Mouse (Mus musculus): ENCODE results near the gene Ruvbl2. TPM values are rescaled to one million over a fixed set of nuclear protein-coding genes. Genes with fewer than 3 reads are reported as not detected.

Gene Ruvbl2
- polyA plus RNA-seq, 2 experiments = 119 to 120 TPM

- WGBS = under 1% methylated on average over 52 of the region's 60 CpGs
- TF ChIP-seq POLR2A (IDR thresholded peaks at IDR 0.05; ENCODE audit: borderline replicate concordance, extremely low read depth, insufficient read depth, insufficient read length) = peak; percentile 97
Measured at GRCm38 (mm10) chr7:45395578-45396336, 42.1 kb downstream of the Ruvbl2 start, which contains the start of gene Snrnp70. TSS of gene Snrnp70 (minus strand) at chr7:45395742.

DNA sequence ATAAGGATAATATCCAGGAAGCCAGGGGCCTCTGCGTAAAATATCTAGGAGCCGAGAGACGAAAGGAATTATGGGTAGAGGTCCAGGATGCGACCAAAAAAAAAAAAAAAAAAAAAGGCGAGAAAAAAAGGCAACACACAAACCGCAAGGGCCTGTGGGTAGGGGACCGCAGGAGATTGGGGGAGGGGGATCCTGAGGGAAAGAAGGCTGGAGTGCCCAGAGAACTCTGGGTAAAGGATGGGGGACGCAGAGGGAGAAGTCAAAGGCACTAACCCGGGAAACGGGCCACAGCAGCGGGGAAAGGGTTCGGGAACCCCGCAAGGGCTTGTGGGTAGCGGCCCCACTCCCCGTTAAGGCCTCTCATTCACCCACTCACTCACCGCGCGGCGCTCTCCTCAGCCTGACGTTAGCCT lies 42.8 kb downstream of the Ruvbl2 start:
- H3K36me3 ChIP-seq (ENCODE audit: control insufficient read depth, insufficient read depth, low read length) = peaks cover 27% of the 10 kb centered on the region
- peak overlapping the region; percentile 74 for H3K4me3 ChIP-seq (replicated peaks; ENCODE audit: low read length)
- 0% methylated on average over 19 of the region's 20 CpGs for WGBS
- TF ChIP-seq POLR2A (IDR thresholded peaks at IDR 0.05; ENCODE audit: borderline replicate concordance, extremely low read depth, insufficient read depth, insufficient read length) = no peak
- no peaks in the 10 kb centered on the region for H3K9me3 ChIP-seq (ENCODE audit: control insufficient read depth, low read length)
- H3K27ac ChIP-seq (replicated peaks; ENCODE audit: low read depth, low read length) = peak overlapping the region; percentile 98
- peaks cover 11% of the 10 kb centered on the region for H3K4me1 ChIP-seq (ENCODE audit: control insufficient read depth, insufficient read depth, low read length)
- peak; percentile 71 for ATAC-seq (ENCODE audit: low FRiP score, low read depth)
- peak; percentile 78 for DNase-seq (ENCODE audit: low spot score)
- H3K27me3 ChIP-seq (ENCODE audit: control insufficient read depth, insufficient read depth, low read length) = no peaks in the 10 kb centered on the region
- H3K9ac ChIP-seq (ENCODE audit: low read depth, low read length, severe bottlenecking) = peak overlapping the region; percentile 93
- H3K4me2 ChIP-seq (replicated peaks; ENCODE audit: low read depth, low read length, severe bottlenecking) = peak overlapping the region; percentile 88

More at GRCm38 (mm10) chr7:45395578-45396336, 42.1 kb downstream of the Ruvbl2 start, which contains the start of gene Snrnp70:
- Histone ChIP-seq H3K9ac (ENCODE audit: low read depth, low read length, severe bottlenecking) (peak within 1 kb of the TSS; percentile 93), H3K36me3 (ENCODE audit: control insufficient read depth, insufficient read depth, low read length) (peaks cover 20% of the 10 kb centered on the region), H3K9me3 (ENCODE audit: control insufficient read depth, low read length) (no peaks in the 10 kb centered on the region), H3K27me3 (ENCODE audit: control insufficient read depth, insufficient read depth, low read length) (no peaks in the 10 kb centered on the region), H3K4me1 (ENCODE audit: control insufficient read depth, insufficient read depth, low read length) (peaks cover 11% of the 10 kb centered on the region), H3K4me2 (replicated peaks; ENCODE audit: low read depth, low read length, severe bottlenecking) (peak within 1 kb of the TSS; percentile 88), H3K27ac (replicated peaks; ENCODE audit: low read depth, low read length) (peak within 1 kb of the TSS; percentile 98), H3K4me3 (replicated peaks; ENCODE audit: low read length) (peak within 1 kb of the TSS; percentile 74)
- ATAC-seq (ENCODE audit: low FRiP score, low read depth) (peak; percentile 96), DNase-seq (ENCODE audit: low spot score) (peak; percentile 100)

DNA sequence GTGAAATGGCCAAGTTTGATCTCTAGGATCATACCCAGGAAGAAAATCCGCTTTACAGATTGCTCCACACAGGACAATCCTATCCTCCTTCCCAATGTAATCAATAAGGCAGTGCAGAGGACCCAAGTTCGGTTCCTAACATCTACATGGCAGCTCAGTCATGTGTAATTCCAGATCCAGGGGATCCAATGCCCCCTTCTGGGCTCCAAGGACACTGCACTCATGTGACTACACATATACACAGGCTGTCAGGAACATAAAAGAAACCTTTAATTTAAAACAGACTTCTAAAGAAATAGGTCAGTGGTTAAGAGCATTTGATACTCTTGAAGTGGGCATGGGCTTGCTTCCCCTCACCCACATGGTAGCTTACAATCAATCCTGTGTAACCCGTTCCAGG lies 51.8 kb downstream of the Ruvbl2 start:
- Histone ChIP-seq H3K9me3 (ENCODE audit: control insufficient read depth, low read length) (no peaks in the 10 kb centered on the region), H3K27ac (replicated peaks; ENCODE audit: low read depth, low read length) (no peak overlapping the region), H3K4me1 (ENCODE audit: control insufficient read depth, insufficient read depth, low read length) (no peaks in the 10 kb centered on the region), H3K4me2 (replicated peaks; ENCODE audit: low read depth, low read length, severe bottlenecking) (no peak overlapping the region), H3K27me3 (ENCODE audit: control insufficient read depth, insufficient read depth, low read length) (no peaks in the 10 kb centered on the region), H3K36me3 (ENCODE audit: control insufficient read depth, insufficient read depth, low read length) (peaks cover 99% of the 10 kb centered on the region), H3K9ac (ENCODE audit: low read depth, low read length, severe bottlenecking) (no peak overlapping the region), H3K4me3 (replicated peaks; ENCODE audit: low read length) (no peak overlapping the region)
- 84% methylated on average over 3 of the region's 3 CpGs for WGBS
- TF ChIP-seq POLR2A (IDR thresholded peaks at IDR 0.05; ENCODE audit: borderline replicate concordance, extremely low read depth, insufficient read depth, insufficient read length) = no peak
- no peak for ATAC-seq (ENCODE audit: low FRiP score, low read depth)
- DNase-seq (ENCODE audit: low spot score) = no peak

- Histone ChIP-seq H3K27ac (replicated peaks; ENCODE audit: low read depth, low read length) (no peak overlapping the region), H3K4me1 (ENCODE audit: control insufficient read depth, insufficient read depth, low read length) (no peaks in the 10 kb centered on the region), H3K9ac (ENCODE audit: low read depth, low read length, severe bottlenecking) (no peak overlapping the region), H3K27me3 (ENCODE audit: control insufficient read depth, insufficient read depth, low read length) (no peaks in the 10 kb centered on the region), H3K4me3 (replicated peaks; ENCODE audit: low read length) (no peak overlapping the region), H3K4me2 (replicated peaks; ENCODE audit: low read depth, low read length, severe bottlenecking) (no peak overlapping the region), H3K9me3 (ENCODE audit: control insufficient read depth, low read length) (no peaks in the 10 kb centered on the region), H3K36me3 (ENCODE audit: control insufficient read depth, insufficient read depth, low read length) (peaks cover 85% of the 10 kb centered on the region)
- ATAC-seq (ENCODE audit: low FRiP score, low read depth) (no peak), DNase-seq (ENCODE audit: low spot score) (no peak)
- no peak for TF ChIP-seq POLR2A (IDR thresholded peaks at IDR 0.05; ENCODE audit: borderline replicate concordance, extremely low read depth, insufficient read depth, insufficient read length)
- WGBS = 90% methylated on average over 1 of the region's 1 CpGs
Measured at GRCm38 (mm10) chr7:45376057-45376456, 61.8 kb downstream of the Ruvbl2 start.

DNA sequence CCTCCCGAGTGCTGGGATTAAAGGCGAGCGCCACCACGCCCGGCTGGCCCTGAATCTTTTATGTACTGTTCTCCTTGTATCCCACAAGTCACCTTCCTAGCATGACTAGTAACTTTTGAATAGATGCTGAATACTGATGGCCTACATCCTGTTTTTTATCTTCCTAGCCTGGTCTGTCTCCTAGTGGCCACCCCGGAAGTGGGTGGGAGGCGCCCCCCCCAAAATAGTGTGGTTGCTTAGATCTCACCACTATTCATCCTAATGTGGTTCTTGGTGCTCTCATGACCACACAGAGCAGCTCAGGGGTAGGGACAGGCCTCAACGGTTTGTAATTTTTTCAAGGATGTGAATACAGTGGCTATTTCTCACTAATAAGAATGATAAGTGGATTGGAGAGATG lies 63.3 kb downstream of the Ruvbl2 start:
- DNase-seq (ENCODE audit: low spot score) = no peak
- no peak for TF ChIP-seq POLR2A (IDR thresholded peaks at IDR 0.05; ENCODE audit: borderline replicate concordance, extremely low read depth, insufficient read depth, insufficient read length)
- H3K4me3 ChIP-seq (replicated peaks; ENCODE audit: low read length) = no peak overlapping the region
- peaks cover 5% of the 10 kb centered on the region; the same call in 1 of the 2 replicates for H3K27me3 ChIP-seq (ENCODE audit: control insufficient read depth, insufficient read depth, low read length)
- H3K27ac ChIP-seq (replicated peaks; ENCODE audit: low read depth, low read length) = no peak overlapping the region
- no peak overlapping the region for H3K4me2 ChIP-seq (replicated peaks; ENCODE audit: low read depth, low read length, severe bottlenecking)
- H3K9me3 ChIP-seq (ENCODE audit: control insufficient read depth, low read length) = no peaks in the 10 kb centered on the region
- H3K36me3 ChIP-seq (ENCODE audit: control insufficient read depth, insufficient read depth, low read length) = peaks cover 72% of the 10 kb centered on the region
- H3K9ac ChIP-seq (ENCODE audit: low read depth, low read length, severe bottlenecking) = no peak overlapping the region
- 94% methylated on average over 8 of the region's 8 CpGs for WGBS
- ATAC-seq (ENCODE audit: low FRiP score, low read depth) = no peak
- peaks cover 4% of the 10 kb centered on the region; the same call in 1 of the 2 replicates for H3K4me1 ChIP-seq (ENCODE audit: control insufficient read depth, insufficient read depth, low read length)
